Mouse (Mus musculus) stomach, embryonic 15.5 days (tissue): ENCODE results near the gene Hbb-bt. TPM values are rescaled to one million over a fixed set of nuclear protein-coding genes. Genes with fewer than 3 reads are reported as not detected.
A peak's percentile ranks its signal among the peaks of the same experiment; 100 is the strongest.
"Not testable (repeated sequence)": the region's sequence is repeated elsewhere in the genome, so short reads cannot be mapped to it uniquely, and the experiment has no call there.

Experiments used
- ATAC-seq: fragments of 200-750 bp; cut with Nextera tagmentation; 2 replicates; pipeline ENCODE4 v1.8.0; 2017; ENCODE audit warnings: low read depth, moderate number of reproducible peaks, moderate TSS enrichment; ENCODE audit not compliant: insufficient read depth, low FRiP score
- H3K27ac ChIP-seq: fragments of 300-500 bp; sonication (generic); 2 replicates; pipeline ENCODE4 v1.5.1; 2015; ENCODE audit warnings: mild to moderate bottlenecking, inconsistent platforms
- H3K27me3 ChIP-seq: fragments of 300-500 bp; sonication (generic); replicated peaks from 2 replicates; pipeline ENCODE4 v1.6.1; 2015; ENCODE audit warnings: inconsistent platforms
- H3K36me3 ChIP-seq: fragments of 300-500 bp; sonication (generic); 2 replicates; pipeline ENCODE4 v1.6.1; 2015; ENCODE audit warnings: inconsistent platforms
- H3K4me1 ChIP-seq: fragments of 300-500 bp; sonication (generic); 2 replicates; pipeline ENCODE4 v1.6.1; 2015; ENCODE audit warnings: inconsistent platforms
- H3K4me2 ChIP-seq: fragments of 300-500 bp; sonication (generic); 2 replicates; pipeline ENCODE4 v1.6.1; 2015; ENCODE audit warnings: mild to moderate bottlenecking, inconsistent platforms
- H3K4me3 ChIP-seq: fragments of 300-500 bp; sonication (generic); replicated peaks from 2 replicates; pipeline ENCODE4 v1.5.1; 2015; ENCODE audit warnings: inconsistent platforms
- H3K9ac ChIP-seq: fragments of 300-500 bp; sonication (generic); 2 replicates; pipeline ENCODE4 v1.6.1; 2015; ENCODE audit warnings: inconsistent platforms
- H3K9me3 ChIP-seq: fragments of 300-500 bp; sonication (generic); 2 replicates; pipeline ENCODE4 v1.6.1; 2016; ENCODE audit warnings: inconsistent platforms
- whole genome bisulfite sequencing: fragments of 180-500 bp; shearing (Covaris S2); methylation state at CpG from one replicate; pipeline ENCODE4 v1.1.7; 2015; 5-methylcytosine and 5-hydroxymethylcytosine counted together
- polyA plus RNA-seq: library from polyadenylated mRNA; unstranded; fragments of >200 nt; fragmentation: Nextera tagmentation; extraction: Ambion mirVana; gene quantifications from 2 replicates; pipeline ENCODE4 v1.2.1, GENCODE M21; 2015

Hbb-bt gene
- polyA plus RNA-seq, 1 experiment from 2014 or later = 5,430 TPM

GRCm38 (mm10) chr7:103825536-103826254, 11.9 kb upstream of the Hbb-bt start:
- Histone ChIP-seq H3K4me3 (no peak overlapping the region), H3K27me3 (no peaks in the 10 kb centered on the region), H3K27ac (no peak overlapping the region), H3K9ac (no peak overlapping the region), H3K9me3 (no peaks in the 10 kb centered on the region), H3K4me2 (no peak overlapping the region), H3K4me1 (no peaks in the 10 kb centered on the region), H3K36me3 (no peaks in the 10 kb centered on the region)
- 91% methylated on average over 3 of the region's 3 CpGs for WGBS
- peak; percentile 86 for ATAC-seq

GRCm38 (mm10) chr7:103824597-103824996, 10.8 kb upstream of the Hbb-bt start:
- Histone ChIP-seq H3K4me3 (no peak overlapping the region), H3K27ac (no peak overlapping the region), H3K36me3 (no peaks in the 10 kb centered on the region), H3K9me3 (no peaks in the 10 kb centered on the region), H3K4me1 (no peaks in the 10 kb centered on the region), H3K9ac (no peak overlapping the region), H3K4me2 (no peak overlapping the region), H3K27me3 (no peaks in the 10 kb centered on the region)
- no peak for ATAC-seq
- WGBS = 82% methylated on average over 2 of the region's 2 CpGs

GRCm38 (mm10) chr7:103815085-103815484, 1.3 kb upstream of the Hbb-bt start:
- H3K9me3 ChIP-seq, H3K4me2 ChIP-seq, H3K27ac ChIP-seq, ATAC-seq, H3K9ac ChIP-seq, H3K4me1 ChIP-seq, H3K27me3 ChIP-seq, H3K4me3 ChIP-seq, H3K36me3 ChIP-seq: not testable (repeated sequence)
- WGBS = 100% methylated on average over 1 of the region's 2 CpGs

- H3K4me2 ChIP-seq, H3K4me1 ChIP-seq, H3K27me3 ChIP-seq, H3K36me3 ChIP-seq, H3K9ac ChIP-seq, H3K27ac ChIP-seq, H3K9me3 ChIP-seq, H3K4me3 ChIP-seq: not testable (repeated sequence)
- peak; percentile 19; the same call in 1 of the 2 replicates for ATAC-seq
- WGBS = no CpG with 5 or more reads among the region's 3 CpGs
These were observed 644 bp downstream of the Hbb-bt start for GRCm38 (mm10) chr7:103813152-103813551.

GRCm38 (mm10) chr7:103812174-103812573, 1.6 kb downstream of the Hbb-bt start:
- Histone ChIP-seq H3K9ac (no peak overlapping the region), H3K27ac (no peak overlapping the region), H3K4me1 (no peaks in the 10 kb centered on the region), H3K27me3 (no peaks in the 10 kb centered on the region), H3K4me3 (no peak overlapping the region), H3K36me3 (no peaks in the 10 kb centered on the region), H3K4me2 (no peak overlapping the region), H3K9me3 (no peaks in the 10 kb centered on the region)
- ATAC-seq = no peak
- WGBS = 30% methylated on average over 1 of the region's 1 CpGs

- Histone ChIP-seq H3K4me2 (no peak overlapping the region), H3K9me3 (no peaks in the 10 kb centered on the region), H3K36me3 (no peaks in the 10 kb centered on the region), H3K27me3 (no peaks in the 10 kb centered on the region), H3K4me1 (no peaks in the 10 kb centered on the region), H3K9ac (no peak overlapping the region), H3K27ac (no peak overlapping the region), H3K4me3 (no peak overlapping the region)
- peak; percentile 41; the same call in 1 of the 2 replicates for ATAC-seq
- 73% methylated on average over 1 of the region's 1 CpGs for WGBS
These were observed 2.5 kb downstream of the Hbb-bt start for GRCm38 (mm10) chr7:103811223-103811845.

GRCm38 (mm10) chr7:103810746-103811145, 3.0 kb downstream of the Hbb-bt start:
- no peaks in the 10 kb centered on the region for H3K9me3 ChIP-seq
- H3K9ac ChIP-seq = no peak overlapping the region
- no peaks in the 10 kb centered on the region for H3K4me1 ChIP-seq
- WGBS = 72% methylated on average over 3 of the region's 3 CpGs
- no peak overlapping the region for H3K27ac ChIP-seq
- H3K36me3 ChIP-seq = no peaks in the 10 kb centered on the region
- no peaks in the 10 kb centered on the region for H3K27me3 ChIP-seq
- H3K4me3 ChIP-seq = no peak overlapping the region
- no peak for ATAC-seq
- no peak overlapping the region for H3K4me2 ChIP-seq

- H3K4me2 ChIP-seq = no peak overlapping the region
- H3K4me1 ChIP-seq = no peaks in the 10 kb centered on the region
- ATAC-seq = no peak
- no peak overlapping the region for H3K4me3 ChIP-seq
- no peak overlapping the region for H3K9ac ChIP-seq
- no peaks in the 10 kb centered on the region for H3K9me3 ChIP-seq
- H3K27me3 ChIP-seq = no peaks in the 10 kb centered on the region
- H3K27ac ChIP-seq = no peak overlapping the region
- WGBS = 77% methylated on average over 1 of the region's 1 CpGs
- H3K36me3 ChIP-seq = no peaks in the 10 kb centered on the region
These were observed 3.5 kb downstream of the Hbb-bt start for GRCm38 (mm10) chr7:103810296-103810695.

GRCm38 (mm10) chr7:103809801-103810155, 4.0 kb downstream of the Hbb-bt start:
- Histone ChIP-seq H3K9me3 (no peaks in the 10 kb centered on the region), H3K4me1 (no peaks in the 10 kb centered on the region), H3K4me2 (no peak overlapping the region), H3K4me3 (no peak overlapping the region), H3K27me3 (no peaks in the 10 kb centered on the region), H3K27ac (no peak overlapping the region), H3K9ac (no peak overlapping the region), H3K36me3 (no peaks in the 10 kb centered on the region)
- WGBS = 52% methylated on average over 1 of the region's 1 CpGs
- ATAC-seq = no peak

GRCm38 (mm10) chr7:103808971-103809800, 4.6 kb downstream of the Hbb-bt start:
- no peak for ATAC-seq
- WGBS = 44% methylated on average over 5 of the region's 5 CpGs

GRCm38 (mm10) chr7:103808120-103808519, 5.7 kb downstream of the Hbb-bt start:
- 64% methylated on average over 2 of the region's 2 CpGs for WGBS
- H3K27me3 ChIP-seq, ATAC-seq, H3K9ac ChIP-seq, H3K4me1 ChIP-seq, H3K4me2 ChIP-seq, H3K4me3 ChIP-seq, H3K36me3 ChIP-seq, H3K9me3 ChIP-seq, H3K27ac ChIP-seq: not testable (repeated sequence)

More at GRCm38 (mm10) chr7:103808971-103809800, 4.6 kb downstream of the Hbb-bt start:
- H3K4me2 ChIP-seq = no peak overlapping the region
- H3K36me3 ChIP-seq = no peaks in the 10 kb centered on the region
- no peaks in the 10 kb centered on the region for H3K4me1 ChIP-seq
- no peaks in the 10 kb centered on the region for H3K27me3 ChIP-seq
- no peak overlapping the region for H3K9ac ChIP-seq
- H3K4me3 ChIP-seq = no peak overlapping the region
- no peak overlapping the region for H3K27ac ChIP-seq
- H3K9me3 ChIP-seq = no peaks in the 10 kb centered on the region

- WGBS = 58% methylated on average over 1 of the region's 1 CpGs
These were observed 6.9 kb downstream of the Hbb-bt start for GRCm38 (mm10) chr7:103806856-103807255.

More at GRCm38 (mm10) chr7:103806856-103807255, 6.9 kb downstream of the Hbb-bt start:
- Histone ChIP-seq H3K4me3 (no peak overlapping the region), H3K27ac (no peak overlapping the region), H3K9me3 (no peaks in the 10 kb centered on the region), H3K4me1 (no peaks in the 10 kb centered on the region), H3K4me2 (no peak overlapping the region), H3K9ac (no peak overlapping the region), H3K36me3 (no peaks in the 10 kb centered on the region), H3K27me3 (no peaks in the 10 kb centered on the region)
- no peak for ATAC-seq
